Mouse (Mus musculus) liver, adult 2 months (tissue): ENCODE data around the gene Col1a2.

Source experiments
- CTCF ChIP-seq: fragments of 200-500 bp; IDR thresholded peaks from 2 replicates; pipeline ENCODE4 v1.5.1; 2011; ENCODE audit warnings: low read depth, low read length, control low read depth
- POLR2A ChIP-seq: fragments of 200-500 bp; IDR thresholded peaks from 2 replicates; pipeline ENCODE4 v1.6.1; 2011; ENCODE audit warnings: low read length, control low read depth; ENCODE audit not compliant: insufficient read depth; ENCODE audit errors: extremely low read depth

- no peak for TF ChIP-seq CTCF
- no peak for TF ChIP-seq POLR2A
These were observed 45.9 kb downstream of the Col1a2 start for GRCm38 (mm10) chr6:4550549-4550915.
